Mouse (Mus musculus) liver, embryonic 16.5 days (tissue): ENCODE results near the gene Rbfox2. TPM values are rescaled to one million over a fixed set of nuclear protein-coding genes. Genes with fewer than 3 reads are reported as not detected.
"Not testable (repeated sequence)": the region's sequence is repeated elsewhere in the genome, so short reads cannot be mapped to it uniquely, and the experiment has no call there.

Source experiments
- ATAC-seq: fragments of 200-750 bp; cut with Nextera tagmentation; 2 replicates; pipeline ENCODE4 v1.8.0; 2017; ENCODE audit warnings: low read depth, mild to moderate bottlenecking, moderate number of reproducible peaks, moderate library complexity
- H3K27ac ChIP-seq: fragments of 300-500 bp; sonication (generic); 2 replicates; pipeline ENCODE4 v1.5.1; 2014; ENCODE audit warnings: mild to moderate bottlenecking, low read length
- H3K27me3 ChIP-seq: fragments of 300-500 bp; sonication (generic); 2 replicates; pipeline ENCODE4 v1.6.1; 2014; ENCODE audit warnings: low read depth, low read length, mixed read lengths; ENCODE audit not compliant: control insufficient read depth, insufficient read depth
- H3K36me3 ChIP-seq: fragments of 300-500 bp; sonication (generic); 2 replicates; pipeline ENCODE4 v1.6.1; 2014; ENCODE audit warnings: mild to moderate bottlenecking; ENCODE audit not compliant: control insufficient read depth, insufficient read depth
- H3K4me1 ChIP-seq: fragments of 300-500 bp; sonication (generic); 2 replicates; pipeline ENCODE4 v1.6.1; 2014; ENCODE audit warnings: low read depth, low read length, mixed read lengths; ENCODE audit not compliant: control insufficient read depth
- H3K4me2 ChIP-seq: fragments of 300-500 bp; sonication (generic); 2 replicates; pipeline ENCODE4 v1.6.1; 2014; ENCODE audit warnings: low read depth, low read length, mixed read lengths
- H3K4me3 ChIP-seq: fragments of 300-500 bp; sonication (generic); 2 replicates; pipeline ENCODE4 v1.5.1; 2014; ENCODE audit warnings: low read depth, mild to moderate bottlenecking, low read length
- H3K9ac ChIP-seq: fragments of 300-500 bp; sonication (generic); 2 replicates; pipeline ENCODE4 v1.6.1; 2014; ENCODE audit warnings: low read depth, low read length
- H3K9me3 ChIP-seq: fragments of 300-500 bp; sonication (generic); replicated peaks from 2 replicates; pipeline ENCODE4 v1.6.1; 2016; ENCODE audit warnings: low read length; ENCODE audit not compliant: control insufficient read depth
- WGBS: fragments of 180-500 bp; shearing (Covaris S2); extraction: QIAGEN DNeasy Blood & Tissue Kit; methylation state at CpG from one replicate; pipeline ENCODE4 v1.1.7; 2014; ENCODE audit not compliant: insufficient replicate concordance; 5-methylcytosine and 5-hydroxymethylcytosine counted together
- polyA plus RNA-seq: library from polyadenylated mRNA; unstranded; fragments of >200 nt; fragmentation: Nextera tagmentation; extraction: Ambion mirVana; gene quantifications from 2 replicates; pipeline ENCODE4 v1.2.1, GENCODE M21; 2015

The Rbfox2 gene
- polyA plus RNA-seq, 1 experiment from 2014 or later, result 12.7 TPM

- no peak overlapping the region for H3K9ac ChIP-seq
- H3K27ac ChIP-seq, result no peak overlapping the region
- H3K4me2 ChIP-seq, result no peak overlapping the region
- H3K36me3 ChIP-seq, result no peaks in the 10 kb centered on the region
- WGBS, result 57% methylated on average over 4 of the region's 4 CpGs
- H3K4me3 ChIP-seq, result no peak overlapping the region
- H3K27me3 ChIP-seq, result no peaks in the 10 kb centered on the region
- no peaks in the 10 kb centered on the region for H3K9me3 ChIP-seq
- peak; percentile 50; the same call in 1 of the 2 replicates for ATAC-seq
- H3K4me1 ChIP-seq, result peaks cover 5% of the 10 kb centered on the region
These were observed 234.1 kb downstream of the Rbfox2 start for GRCm38 (mm10) chr15:77072556-77073163.

- Histone ChIP-seq H3K27me3 (no peaks in the 10 kb centered on the region), H3K4me3 (no peak overlapping the region), H3K27ac (no peak overlapping the region), H3K36me3 (no peaks in the 10 kb centered on the region), H3K4me1 (peaks cover 2% of the 10 kb centered on the region), H3K9ac (no peak overlapping the region), H3K9me3 (no peaks in the 10 kb centered on the region), H3K4me2 (no peak overlapping the region)
- WGBS, result 8% methylated on average over 10 of the region's 10 CpGs
- ATAC-seq, result 0 out of 2 replicates have a peak, but pooled peaks have one; percentile 27
These were observed 235.3 kb downstream of the Rbfox2 start for GRCm38 (mm10) chr15:77071501-77071900.

GRCm38 (mm10) chr15:77070745-77071268 lies 236.0 kb downstream of the Rbfox2 start:
- Histone ChIP-seq H3K27ac (no peak overlapping the region), H3K36me3 (no peaks in the 10 kb centered on the region), H3K9me3 (no peaks in the 10 kb centered on the region), H3K9ac (no peak overlapping the region), H3K27me3 (no peaks in the 10 kb centered on the region), H3K4me3 (no peak overlapping the region), H3K4me1 (peaks cover 2% of the 10 kb centered on the region), H3K4me2 (no peak overlapping the region)
- 60% methylated on average over 11 of the region's 11 CpGs for WGBS
- ATAC-seq, result no peak

GRCm38 (mm10) chr15:77069019-77069418 lies 237.8 kb downstream of the Rbfox2 start:
- ATAC-seq, result no peak
- WGBS, result 49% methylated on average over 3 of the region's 3 CpGs

GRCm38 (mm10) chr15:77068439-77068861 lies 238.4 kb downstream of the Rbfox2 start:
- H3K27me3 ChIP-seq, result no peaks in the 10 kb centered on the region
- no peak for ATAC-seq
- no peak overlapping the region for H3K27ac ChIP-seq
- H3K36me3 ChIP-seq, result no peaks in the 10 kb centered on the region
- no peak overlapping the region for H3K9ac ChIP-seq
- 55% methylated on average over 3 of the region's 3 CpGs for WGBS
- H3K9me3 ChIP-seq, result no peaks in the 10 kb centered on the region
- H3K4me2 ChIP-seq, result no peak overlapping the region
- peaks cover 2% of the 10 kb centered on the region for H3K4me1 ChIP-seq
- no peak overlapping the region for H3K4me3 ChIP-seq

More at GRCm38 (mm10) chr15:77069019-77069418, 237.8 kb downstream of the Rbfox2 start:
- Histone ChIP-seq H3K4me1 (peaks cover 2% of the 10 kb centered on the region), H3K27me3 (no peaks in the 10 kb centered on the region), H3K36me3 (no peaks in the 10 kb centered on the region), H3K9me3 (no peaks in the 10 kb centered on the region), H3K4me3 (no peak overlapping the region), H3K27ac (no peak overlapping the region), H3K4me2 (no peak overlapping the region), H3K9ac (no peak overlapping the region)

GRCm38 (mm10) chr15:77066233-77066632 lies 240.6 kb downstream of the Rbfox2 start:
- Histone ChIP-seq H3K9me3 (no peaks in the 10 kb centered on the region), H3K4me1 (no peaks in the 10 kb centered on the region; the same call in 1 of the 2 replicates), H3K9ac (no peak overlapping the region), H3K4me2 (no peak overlapping the region), H3K36me3 (no peaks in the 10 kb centered on the region), H3K27ac (no peak overlapping the region), H3K4me3 (no peak overlapping the region), H3K27me3 (no peaks in the 10 kb centered on the region)
- WGBS, result 50% methylated on average over 6 of the region's 6 CpGs
- no peak for ATAC-seq

GRCm38 (mm10) chr15:77065259-77065852 lies 241.4 kb downstream of the Rbfox2 start:
- H3K9ac ChIP-seq, result no peak overlapping the region
- H3K4me1 ChIP-seq, result no peaks in the 10 kb centered on the region
- H3K27ac ChIP-seq, result no peak overlapping the region
- no peaks in the 10 kb centered on the region for H3K36me3 ChIP-seq
- 65% methylated on average over 6 of the region's 6 CpGs for WGBS
- H3K9me3 ChIP-seq, result no peaks in the 10 kb centered on the region
- H3K4me3 ChIP-seq, result no peak overlapping the region
- no peaks in the 10 kb centered on the region for H3K27me3 ChIP-seq
- no peak for ATAC-seq
- H3K4me2 ChIP-seq, result no peak overlapping the region

- Histone ChIP-seq H3K4me2 (no peak overlapping the region), H3K36me3 (no peaks in the 10 kb centered on the region), H3K9ac (no peak overlapping the region), H3K4me3 (no peak overlapping the region), H3K4me1 (no peaks in the 10 kb centered on the region), H3K27me3 (no peaks in the 10 kb centered on the region), H3K27ac (no peak overlapping the region), H3K9me3 (no peaks in the 10 kb centered on the region)
- ATAC-seq, result no peak
These were observed 244.1 kb downstream of the Rbfox2 start for GRCm38 (mm10) chr15:77062746-77063145.

- 70% methylated on average over 4 of the region's 4 CpGs for WGBS
These were observed 247.4 kb downstream of the Rbfox2 start for GRCm38 (mm10) chr15:77059416-77059815.

More at GRCm38 (mm10) chr15:77059416-77059815, 247.4 kb downstream of the Rbfox2 start:
- not testable (repeated sequence) for H3K9me3 ChIP-seq, H3K27me3 ChIP-seq, H3K36me3 ChIP-seq, H3K4me3 ChIP-seq, H3K9ac ChIP-seq, H3K27ac ChIP-seq, ATAC-seq, H3K4me2 ChIP-seq, H3K4me1 ChIP-seq
